Mouse (Mus musculus) lung, embryonic 14.5 days (tissue): ENCODE measurements around the gene Ppp1r21. TPM values are rescaled to one million over a fixed set of nuclear protein-coding genes. Genes with fewer than 3 reads are reported as not detected.

Experiments
- ATAC-seq: fragments of 200-750 bp; cut with Nextera tagmentation; 2 replicates; pipeline ENCODE4 v1.8.0; 2017; ENCODE audit warnings: mild to moderate bottlenecking, moderate TSS enrichment, moderate library complexity; ENCODE audit not compliant: insufficient read depth
- DNase-seq: peaks from one replicate; pipeline ENCODE4 v3.0.0-alpha.2; 2015
- H3K27ac ChIP-seq: fragments of 300-500 bp; sonication (generic); 2 replicates; pipeline ENCODE4 v1.5.1; 2014; ENCODE audit warnings: low read depth, mild to moderate bottlenecking, moderate library complexity
- H3K27me3 ChIP-seq: fragments of 300-500 bp; sonication (generic); 2 replicates; pipeline ENCODE4 v1.6.1; 2014; ENCODE audit warnings: low read length, control low read depth; ENCODE audit not compliant: insufficient read depth
- H3K36me3 ChIP-seq: fragments of 300-500 bp; sonication (generic); 2 replicates; pipeline ENCODE4 v1.6.1; 2014; ENCODE audit warnings: control low read depth; ENCODE audit not compliant: insufficient read depth
- H3K4me1 ChIP-seq: fragments of 300-500 bp; sonication (generic); 2 replicates; pipeline ENCODE4 v1.6.1; 2014; ENCODE audit warnings: antibody characterized with exemption, control low read depth; ENCODE audit not compliant: insufficient read depth
- H3K4me2 ChIP-seq: fragments of 300-500 bp; sonication (generic); 2 replicates; pipeline ENCODE4 v1.6.1; 2014; ENCODE audit warnings: mild to moderate bottlenecking
- H3K4me3 ChIP-seq: fragments of 300-500 bp; sonication (generic); 2 replicates; pipeline ENCODE4 v1.5.1; 2014; ENCODE audit warnings: low read depth, low read length
- H3K9ac ChIP-seq: fragments of 300-500 bp; sonication (generic); 2 replicates; pipeline ENCODE4 v1.6.1; 2014
- H3K9me3 ChIP-seq: fragments of 300-500 bp; sonication (generic); 2 replicates; pipeline ENCODE4 v1.6.1; 2016; ENCODE audit warnings: low read depth, low read length, control low read depth
- CTCF ChIP-seq: IDR thresholded peaks from 2 replicates; pipeline ENCODE4 v1.5.1; 2016; ENCODE audit warnings: antibody characterized with exemption, low read depth
- WGBS: fragments of 180-500 bp; shearing (Covaris S2); extraction: QIAGEN DNeasy Blood & Tissue Kit; methylation state at CpG from one replicate; pipeline ENCODE4 v1.1.7; 2014; 5-methylcytosine and 5-hydroxymethylcytosine counted together
- polyA plus RNA-seq: library from polyadenylated mRNA; unstranded; fragments of >200 nt; fragmentation: Nextera tagmentation; extraction: Ambion mirVana; gene quantifications from 2 replicates; pipeline ENCODE4 v1.2.1, GENCODE M21; 2014

Ppp1r21 gene
- polyA plus RNA-seq, 1 experiment from 2014 or later: 26.4 TPM

DNA sequence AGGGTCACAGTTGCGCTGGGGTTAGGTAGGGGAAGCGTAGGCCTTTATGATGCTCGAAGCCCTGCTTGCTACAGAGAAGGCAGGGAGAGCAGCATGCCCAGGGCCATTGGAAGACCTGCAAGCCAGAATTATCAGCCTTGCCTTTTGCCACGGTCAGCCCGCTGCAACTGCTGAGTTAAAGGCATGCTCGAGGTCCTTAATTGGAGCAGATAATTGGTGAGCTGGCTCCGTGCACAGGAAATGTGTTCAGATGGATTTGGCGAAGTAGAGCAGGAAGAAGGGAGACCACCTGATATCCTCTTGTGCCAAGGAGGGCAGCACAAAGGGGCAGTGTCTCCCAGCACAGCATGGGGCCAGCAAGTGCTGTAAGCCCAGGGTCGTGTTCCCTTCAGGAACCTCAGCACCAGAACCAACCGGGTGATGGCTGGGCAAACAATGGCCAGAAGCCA lies 24.6 kb upstream of the Ppp1r21 start:
- no peak for TF ChIP-seq CTCF
- Histone ChIP-seq H3K4me2 (0 out of 2 replicates have a peak overlapping the region, but pooled peaks have one; percentile 14), H3K27ac (peak overlapping the region; percentile 60), H3K9me3 (no peaks in the 10 kb centered on the region), H3K9ac (no peak overlapping the region), H3K4me1 (peaks cover 21% of the 10 kb centered on the region), H3K4me3 (no peak overlapping the region), H3K27me3 (no peaks in the 10 kb centered on the region), H3K36me3 (no peaks in the 10 kb centered on the region)
- ATAC-seq (peak; percentile 35; the same call in 1 of the 2 replicates), DNase-seq (peak; percentile 36)
- 25% methylated on average over 10 of the region's 10 CpGs for WGBS

DNA sequence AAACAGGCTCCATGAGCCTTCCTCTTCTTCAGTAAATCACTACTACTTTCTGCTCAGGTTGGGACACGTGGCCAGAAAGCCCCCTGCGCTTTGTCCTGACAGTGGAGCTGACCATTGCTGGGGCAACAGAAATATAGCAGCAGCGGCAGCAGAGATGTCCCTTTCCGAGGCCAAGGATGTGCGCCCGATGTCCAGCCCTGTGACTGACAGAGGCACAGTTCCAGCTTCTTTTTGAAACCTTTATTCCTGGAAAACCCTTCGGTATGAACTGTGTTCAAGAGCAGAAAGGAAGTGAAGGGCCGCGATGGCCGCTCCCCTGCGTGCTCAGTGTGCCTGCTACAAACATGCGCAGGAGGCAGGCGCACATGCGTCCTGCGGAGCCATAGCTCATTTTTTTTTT lies 24.0 kb upstream of the Ppp1r21 start:
- no peaks in the 10 kb centered on the region for H3K36me3 ChIP-seq
- peak overlapping the region; percentile 60; the same call in 1 of the 2 replicates for H3K27ac ChIP-seq
- no peak for TF ChIP-seq CTCF
- no peak for ATAC-seq
- WGBS: 86% methylated on average over 15 of the region's 15 CpGs
- H3K4me1 ChIP-seq: peaks cover 21% of the 10 kb centered on the region
- H3K4me2 ChIP-seq: no peak overlapping the region
- H3K27me3 ChIP-seq: no peaks in the 10 kb centered on the region
- no peak for DNase-seq
- H3K9me3 ChIP-seq: no peaks in the 10 kb centered on the region
- no peak overlapping the region for H3K4me3 ChIP-seq
- no peak overlapping the region for H3K9ac ChIP-seq

DNA sequence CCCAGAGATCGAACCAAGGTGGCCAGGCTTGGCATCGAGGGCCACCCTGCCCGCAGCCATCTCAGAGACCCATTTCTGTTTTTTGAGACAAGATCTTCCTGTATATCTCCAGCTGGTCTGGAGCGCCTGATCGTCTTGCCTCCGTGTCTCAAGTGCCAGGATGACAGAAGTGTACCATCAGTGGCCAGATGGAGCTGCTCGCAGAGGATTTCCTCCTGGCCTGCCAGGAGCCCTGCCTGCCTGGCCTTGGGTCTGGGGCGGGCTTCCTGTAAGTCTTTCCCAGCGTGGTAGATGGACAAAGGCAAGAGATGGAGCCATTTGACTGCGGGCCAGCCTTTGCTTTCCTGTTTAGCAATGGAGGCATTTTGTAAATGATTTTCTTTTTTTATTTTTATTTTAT lies 22.5 kb upstream of the Ppp1r21 start:
- Histone ChIP-seq H3K9me3 (no peaks in the 10 kb centered on the region), H3K27me3 (no peaks in the 10 kb centered on the region), H3K9ac (no peak overlapping the region), H3K4me2 (no peak overlapping the region), H3K4me3 (no peak overlapping the region), H3K4me1 (peaks cover 21% of the 10 kb centered on the region), H3K27ac (no peak overlapping the region), H3K36me3 (no peaks in the 10 kb centered on the region)
- TF ChIP-seq CTCF: no peak
- no peak for ATAC-seq
- 80% methylated on average over 10 of the region's 10 CpGs for WGBS
- peak; percentile 39 for DNase-seq

DNA sequence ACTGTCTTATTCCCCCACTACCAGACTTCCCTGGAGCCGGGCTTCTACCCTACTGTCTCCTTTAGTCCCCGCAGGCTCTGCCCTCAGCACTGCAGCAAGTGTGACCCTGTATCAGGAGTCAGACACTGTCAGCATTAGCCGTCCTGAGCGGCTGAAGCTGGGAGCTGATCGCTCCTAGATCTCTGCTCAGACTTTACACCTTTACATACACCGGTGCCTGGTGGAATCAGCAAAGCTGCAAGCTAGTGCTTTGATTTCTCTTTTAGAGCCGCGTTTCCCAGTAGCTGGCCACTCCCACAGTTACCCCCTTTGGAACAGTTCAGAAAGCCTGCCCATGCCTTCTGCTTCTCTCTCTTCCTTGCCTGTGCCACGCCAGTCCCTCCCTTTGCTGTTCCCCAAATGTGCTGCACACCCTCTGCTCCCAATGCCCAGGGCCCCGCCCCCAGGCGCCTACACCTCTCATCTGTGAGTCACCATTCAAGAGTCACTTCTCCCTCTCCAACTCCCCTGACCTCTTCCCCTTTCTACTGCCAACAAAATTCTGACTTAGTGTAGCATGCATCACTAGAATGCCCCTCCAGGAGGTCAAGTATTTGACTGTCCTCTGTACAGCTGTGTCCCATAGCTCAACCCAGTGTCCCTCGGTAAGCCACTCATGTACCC lies 20.9 kb upstream of the Ppp1r21 start:
- DNase-seq: peak; percentile 70
- no peak for TF ChIP-seq CTCF
- Histone ChIP-seq H3K27me3 (no peaks in the 10 kb centered on the region), H3K9ac (peak overlapping the region; percentile 31; the same call in 1 of the 2 replicates), H3K36me3 (no peaks in the 10 kb centered on the region), H3K4me2 (peak overlapping the region; percentile 43), H3K27ac (no peak overlapping the region), H3K9me3 (no peaks in the 10 kb centered on the region), H3K4me1 (peaks cover 21% of the 10 kb centered on the region), H3K4me3 (no peak overlapping the region)
- peak; percentile 52 for ATAC-seq
- 20% methylated on average over 12 of the region's 12 CpGs for WGBS

DNA sequence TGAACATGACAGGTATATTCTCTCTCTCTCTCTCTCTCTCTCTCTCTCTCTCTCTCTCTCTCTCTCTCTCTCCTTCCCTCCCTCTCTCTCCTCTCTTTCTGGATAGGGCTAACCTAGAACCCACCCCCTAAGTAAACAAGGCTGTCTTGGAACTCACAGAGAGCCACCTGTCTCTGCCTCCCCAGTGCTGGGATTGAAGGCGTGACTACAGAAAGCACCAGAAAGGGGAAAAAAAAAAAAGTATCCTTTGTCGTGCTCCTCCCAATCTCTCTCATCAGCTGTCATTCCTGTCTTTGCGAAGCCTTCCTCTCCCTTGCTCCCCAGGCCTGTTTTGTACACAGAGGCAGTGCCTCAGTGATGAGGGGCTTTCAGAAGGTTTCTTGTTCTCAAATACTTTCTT lies 19.9 kb upstream of the Ppp1r21 start:
- Histone ChIP-seq H3K9ac (no peak overlapping the region), H3K27me3 (no peaks in the 10 kb centered on the region), H3K36me3 (no peaks in the 10 kb centered on the region), H3K9me3 (no peaks in the 10 kb centered on the region), H3K4me1 (peaks cover 20% of the 10 kb centered on the region), H3K4me2 (no peak overlapping the region), H3K4me3 (no peak overlapping the region), H3K27ac (no peak overlapping the region)
- no peak for DNase-seq
- WGBS: 59% methylated on average over 3 of the region's 3 CpGs
- ATAC-seq: no peak
- TF ChIP-seq CTCF: no peak

DNA sequence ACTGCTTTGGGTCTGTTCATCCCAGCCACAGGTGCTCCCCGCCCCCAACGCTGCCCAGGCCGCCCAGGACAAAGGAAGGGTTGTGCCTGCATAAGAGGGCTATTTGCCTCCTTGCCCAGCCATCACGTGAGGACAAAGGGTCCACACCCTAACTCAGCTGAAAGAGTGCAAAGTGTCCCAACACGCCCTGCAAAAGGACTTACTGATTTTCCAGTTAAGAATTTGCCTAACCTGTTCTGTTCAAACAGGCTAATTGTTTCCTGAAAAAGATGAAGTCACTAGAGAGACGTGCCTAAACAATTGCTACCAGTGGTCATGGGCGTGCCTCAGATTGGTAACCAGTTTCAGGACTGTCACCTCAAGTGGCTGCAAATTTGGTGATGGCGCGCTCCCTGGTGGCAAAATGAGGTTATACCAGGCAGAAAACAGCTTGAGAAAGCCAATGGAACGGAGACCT lies 18.8 kb upstream of the Ppp1r21 start:
- H3K9me3 ChIP-seq: no peaks in the 10 kb centered on the region
- H3K4me1 ChIP-seq: peaks cover 9% of the 10 kb centered on the region; the same call in 1 of the 2 replicates
- no peak overlapping the region for H3K27ac ChIP-seq
- H3K36me3 ChIP-seq: no peaks in the 10 kb centered on the region
- no peak overlapping the region for H3K9ac ChIP-seq
- no peaks in the 10 kb centered on the region for H3K27me3 ChIP-seq
- H3K4me2 ChIP-seq: no peak overlapping the region
- DNase-seq (peak; percentile 91), ATAC-seq (peak; percentile 53)
- no peak overlapping the region for H3K4me3 ChIP-seq
- TF ChIP-seq CTCF: peak; percentile 86
- 22% methylated on average over 10 of the region's 10 CpGs for WGBS

DNA sequence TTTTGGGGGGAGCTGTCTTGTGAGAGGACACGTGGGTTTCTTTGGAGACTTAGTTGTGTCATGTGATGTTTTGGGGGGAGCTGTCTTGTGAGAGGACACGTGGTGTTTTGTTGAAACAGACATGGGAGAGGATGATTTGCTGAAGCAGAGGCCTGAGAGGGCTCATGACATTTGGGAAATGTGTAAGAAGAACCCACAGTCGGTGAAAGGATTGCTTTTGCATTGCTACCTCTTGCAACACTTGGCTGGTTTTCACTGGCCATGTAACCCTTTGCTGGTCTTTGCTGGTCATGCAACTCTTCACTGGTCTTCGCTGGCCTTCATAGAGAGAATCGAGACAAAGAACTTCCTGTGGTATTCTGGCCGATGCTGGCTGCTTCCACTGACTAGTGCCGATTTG lies 13.4 kb upstream of the Ppp1r21 start:
- no peak for TF ChIP-seq CTCF
- DNase-seq (no peak), ATAC-seq (no peak)
- Histone ChIP-seq H3K4me2 (no peak overlapping the region), H3K36me3 (no peaks in the 10 kb centered on the region), H3K27ac (no peak overlapping the region), H3K9ac (no peak overlapping the region), H3K4me1 (no peaks in the 10 kb centered on the region), H3K27me3 (no peaks in the 10 kb centered on the region), H3K9me3 (no peaks in the 10 kb centered on the region), H3K4me3 (no peak overlapping the region)
- WGBS: 72% methylated on average over 7 of the region's 7 CpGs
